Mouse (Mus musculus): ENCODE measurements around the gene Bcr. TPM values are rescaled to one million over a fixed set of nuclear protein-coding genes. Genes with fewer than 3 reads are reported as not detected.

Gene Bcr
- polyA plus RNA-seq (2015; fragmentation: Nextera tagmentation; extraction: Ambion mirVana), result 14.0 and 16.5 TPM in 2 replicates

DNA sequence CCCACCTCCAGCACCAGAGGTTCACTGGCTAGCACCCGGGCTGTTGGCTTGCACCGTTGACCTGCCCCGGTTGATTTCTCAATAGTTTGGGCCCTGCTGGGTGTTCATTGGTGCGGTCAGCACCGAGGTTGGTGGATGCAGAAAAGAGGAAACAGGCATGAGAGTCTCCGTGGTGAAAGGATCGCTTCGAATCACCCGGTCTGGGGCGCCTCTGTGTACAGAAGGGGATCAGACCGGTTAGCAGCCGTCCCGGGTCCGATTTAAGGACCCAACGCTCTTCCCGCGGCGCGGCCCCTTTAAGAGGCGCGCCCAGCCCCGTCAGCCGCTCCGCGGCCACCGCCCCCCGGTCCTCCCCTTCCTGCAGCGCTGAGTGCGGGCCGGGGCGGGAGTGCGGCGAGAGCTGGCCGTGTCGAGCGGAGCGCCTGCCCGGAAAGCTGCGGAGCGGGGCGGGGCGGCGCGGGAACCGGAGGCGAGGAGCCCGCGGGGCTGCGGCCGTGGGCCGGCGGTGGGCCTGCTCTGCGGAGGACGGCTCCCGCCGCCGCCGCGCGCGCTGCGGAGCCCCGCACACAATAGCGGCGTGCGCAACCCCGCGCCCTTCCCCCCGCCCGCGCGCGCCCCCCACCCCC, at the start of gene Bcr:
TSS of gene Bcr (plus strand) at position 376 of the 626 bp plus-strand sequence.
- Histone ChIP-seq H3K4me3 (peak within 1 kb of the TSS; percentile 64), H3K27ac (replicated peaks) (peak within 1 kb of the TSS; percentile 94), H3K9ac (peak within 1 kb of the TSS; percentile 86), H3K27me3 (no peaks in the 10 kb centered on the region), H3K4me2 (peak within 1 kb of the TSS; percentile 92), H3K36me3 (no peaks in the 10 kb centered on the region), H3K9me3 (no peaks in the 10 kb centered on the region), H3K4me1 (replicated peaks) (peaks cover 71% of the 10 kb centered on the region)
- ATAC-seq (ENCODE audit: low FRiP score, low read depth), result peak; percentile 88
- under 1% methylated on average over 50 of the region's 73 CpGs for WGBS

DNA sequence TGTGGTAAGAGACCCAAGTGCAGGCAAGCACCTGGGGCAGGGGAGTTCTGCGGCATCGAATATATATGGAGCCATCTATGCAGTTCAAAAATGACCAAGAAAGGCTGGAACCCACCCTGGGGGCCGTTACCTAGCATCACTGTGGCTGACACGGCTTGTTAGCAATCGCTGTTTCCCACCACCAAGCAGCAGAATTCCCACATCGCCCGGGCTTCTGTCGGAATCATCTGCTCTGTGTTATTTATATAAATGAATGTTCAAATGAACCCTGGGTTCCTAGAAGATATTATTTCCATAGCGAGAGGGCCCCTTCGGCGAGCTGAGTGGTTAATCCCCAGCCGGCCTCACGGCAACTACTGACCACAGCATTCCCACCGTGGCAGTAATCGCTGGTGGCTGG, 49.7 kb upstream of the Bcr start:
- Histone ChIP-seq H3K4me3 (no peak overlapping the region), H3K9ac (no peak overlapping the region), H3K9me3 (no peaks in the 10 kb centered on the region), H3K4me1 (replicated peaks) (peaks cover 31% of the 10 kb centered on the region), H3K4me2 (no peak overlapping the region), H3K27me3 (no peaks in the 10 kb centered on the region), H3K27ac (replicated peaks) (no peak overlapping the region), H3K36me3 (no peaks in the 10 kb centered on the region)
- WGBS, result 81% methylated on average over 15 of the region's 15 CpGs
- ATAC-seq (ENCODE audit: low FRiP score, low read depth), result no peak

DNA sequence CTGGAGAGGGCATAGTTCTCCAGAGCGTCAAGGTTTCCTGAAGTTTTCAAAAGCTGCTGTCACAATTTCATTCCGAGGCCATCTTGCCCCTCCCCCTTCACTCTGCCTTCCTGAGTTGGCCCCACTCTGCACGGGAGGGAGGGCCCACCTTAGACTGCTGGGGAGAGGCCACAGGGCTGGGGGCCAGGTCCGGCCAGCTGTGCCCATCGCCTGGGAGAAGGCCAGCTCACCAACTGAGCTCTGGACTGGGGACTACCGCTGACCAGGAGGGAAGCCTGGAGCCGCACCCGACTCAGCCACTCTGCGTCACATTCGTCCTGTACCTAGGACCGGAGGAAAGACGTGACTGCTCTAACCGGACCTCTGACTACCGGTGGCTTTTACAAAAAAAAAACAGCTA, 44.9 kb upstream of the Bcr start:
- H3K27ac ChIP-seq (replicated peaks), result no peak overlapping the region
- no peak overlapping the region for H3K4me2 ChIP-seq
- no peak for ATAC-seq (ENCODE audit: low FRiP score, low read depth)
- H3K4me3 ChIP-seq, result no peak overlapping the region
- H3K9ac ChIP-seq, result no peak overlapping the region
- 62% methylated on average over 14 of the region's 14 CpGs for WGBS
- H3K9me3 ChIP-seq, result no peaks in the 10 kb centered on the region
- peaks cover 13% of the 10 kb centered on the region; the same call in 1 of the 2 replicates for H3K4me1 ChIP-seq (replicated peaks)
- peaks cover 5% of the 10 kb centered on the region; the same call in 1 of the 2 replicates for H3K36me3 ChIP-seq
- H3K27me3 ChIP-seq, result no peaks in the 10 kb centered on the region

DNA sequence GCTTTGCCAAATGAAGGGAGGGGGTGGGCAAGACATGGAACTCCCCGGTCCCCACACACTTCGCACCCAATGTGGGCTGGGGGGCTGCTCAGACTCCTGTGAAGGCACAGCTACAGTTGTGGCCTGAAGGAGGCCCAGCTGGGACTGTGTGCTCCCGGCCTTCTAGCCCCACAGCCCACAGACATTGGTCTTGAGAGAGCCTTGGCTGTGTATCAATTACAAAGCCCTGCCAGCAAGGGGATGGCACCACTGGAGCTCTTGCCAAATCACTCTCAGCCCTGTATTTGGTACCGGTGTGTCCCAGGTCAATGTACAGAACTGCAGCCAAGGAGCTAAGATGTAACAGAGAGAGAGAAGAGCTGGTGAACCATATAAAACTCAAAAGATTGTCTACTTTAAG, 43.9 kb upstream of the Bcr start:
- Histone ChIP-seq H3K27ac (replicated peaks) (no peak overlapping the region), H3K9me3 (no peaks in the 10 kb centered on the region), H3K4me2 (no peak overlapping the region), H3K9ac (no peak overlapping the region), H3K4me1 (replicated peaks) (0 out of 2 replicates have a peak, but pooled peaks cover 4% of the 10 kb centered on the region), H3K27me3 (no peaks in the 10 kb centered on the region), H3K4me3 (no peak overlapping the region), H3K36me3 (peaks cover 5% of the 10 kb centered on the region; the same call in 1 of the 2 replicates)
- no peak for ATAC-seq (ENCODE audit: low FRiP score, low read depth)
- WGBS, result 64% methylated on average over 4 of the region's 4 CpGs

DNA sequence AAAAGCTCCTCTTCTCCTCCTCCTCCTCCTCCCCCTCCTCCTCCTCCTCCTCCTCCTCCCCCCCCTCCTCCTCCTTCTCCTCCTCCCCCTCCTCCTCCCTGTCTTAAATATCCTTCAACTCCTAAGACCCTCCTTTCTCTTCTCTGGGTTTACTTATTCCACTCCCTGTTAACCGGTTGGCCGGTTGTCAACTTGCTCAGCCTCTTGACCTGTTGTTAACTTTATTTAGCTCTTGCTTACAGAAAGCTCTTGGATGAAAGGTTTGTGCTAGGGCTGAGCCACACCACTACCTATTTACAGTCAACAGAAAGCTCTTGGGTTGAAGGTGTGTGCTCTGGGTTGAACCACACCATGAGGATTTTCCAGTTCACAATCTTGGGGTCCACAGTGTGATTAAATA, 40.1 kb upstream of the Bcr start:
- 73% methylated on average over 2 of the region's 2 CpGs for WGBS

DNA sequence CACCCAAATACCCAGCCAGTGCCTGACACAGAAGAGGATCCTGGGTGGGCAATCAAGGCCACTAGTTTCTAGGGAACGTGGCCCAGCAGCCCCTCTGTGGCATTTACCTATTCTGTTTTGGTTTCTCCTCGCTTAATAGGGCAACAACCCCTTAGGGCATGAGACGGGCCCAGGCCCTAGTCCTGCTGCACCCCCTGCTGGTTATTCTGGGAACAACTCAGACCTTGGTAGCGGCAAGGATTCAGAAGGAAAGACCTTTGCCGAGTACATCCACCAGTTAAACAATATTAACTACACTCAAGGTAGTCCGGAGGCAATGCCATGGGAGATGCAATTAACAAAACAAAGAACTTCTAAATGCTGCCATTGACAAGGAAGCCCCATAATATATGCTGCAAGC, 39.3 kb upstream of the Bcr start:
- Histone ChIP-seq H3K36me3 (peaks cover 5% of the 10 kb centered on the region; the same call in 1 of the 2 replicates), H3K27me3 (no peaks in the 10 kb centered on the region), H3K4me3 (no peak overlapping the region), H3K27ac (replicated peaks) (no peak overlapping the region), H3K9ac (no peak overlapping the region), H3K9me3 (no peaks in the 10 kb centered on the region), H3K4me2 (no peak overlapping the region), H3K4me1 (replicated peaks) (no peaks in the 10 kb centered on the region)
- 13% methylated on average over 6 of the region's 6 CpGs for WGBS
- 0 out of 2 replicates have a peak, but pooled peaks have one; percentile 40 for ATAC-seq (ENCODE audit: low FRiP score, low read depth)

More for the DNA sequence above, 40.1 kb upstream of the Bcr start:
- no peak overlapping the region for H3K9ac ChIP-seq
- peaks cover 5% of the 10 kb centered on the region; the same call in 1 of the 2 replicates for H3K36me3 ChIP-seq
- no peak overlapping the region for H3K27ac ChIP-seq (replicated peaks)
- H3K4me3 ChIP-seq, result no peak overlapping the region
- H3K9me3 ChIP-seq, result no peaks in the 10 kb centered on the region
- H3K4me1 ChIP-seq (replicated peaks), result 0 out of 2 replicates have a peak, but pooled peaks cover 2% of the 10 kb centered on the region
- H3K27me3 ChIP-seq, result no peaks in the 10 kb centered on the region
- no peak for ATAC-seq (ENCODE audit: low FRiP score, low read depth)
- no peak overlapping the region for H3K4me2 ChIP-seq

DNA sequence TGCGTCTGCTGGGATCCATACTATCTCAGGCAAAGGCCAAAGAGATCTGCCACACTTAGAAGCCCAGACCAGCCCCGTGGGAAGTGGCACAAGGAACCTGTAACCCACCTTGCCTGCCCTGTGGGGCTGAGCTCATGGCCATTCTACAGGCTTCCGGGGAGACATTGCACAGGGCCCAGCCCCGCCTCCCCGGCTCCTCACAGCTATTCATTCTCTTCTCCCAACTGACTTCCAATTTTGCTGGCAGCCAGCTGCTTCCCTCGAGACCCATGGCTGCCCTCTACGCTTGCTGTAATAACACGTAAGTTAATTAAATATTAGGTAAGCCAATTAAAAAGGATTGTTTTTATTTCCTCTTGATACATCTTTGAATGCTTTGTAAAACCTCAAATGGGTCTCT, 33.9 kb upstream of the Bcr start:
- Histone ChIP-seq H3K4me3 (no peak overlapping the region), H3K36me3 (no peaks in the 10 kb centered on the region), H3K9me3 (no peaks in the 10 kb centered on the region), H3K9ac (no peak overlapping the region), H3K4me2 (no peak overlapping the region), H3K4me1 (replicated peaks) (peaks cover 4% of the 10 kb centered on the region; the same call in 1 of the 2 replicates), H3K27me3 (no peaks in the 10 kb centered on the region), H3K27ac (replicated peaks) (no peak overlapping the region)
- ATAC-seq (ENCODE audit: low FRiP score, low read depth), result no peak
- 38% methylated on average over 8 of the region's 8 CpGs for WGBS

DNA sequence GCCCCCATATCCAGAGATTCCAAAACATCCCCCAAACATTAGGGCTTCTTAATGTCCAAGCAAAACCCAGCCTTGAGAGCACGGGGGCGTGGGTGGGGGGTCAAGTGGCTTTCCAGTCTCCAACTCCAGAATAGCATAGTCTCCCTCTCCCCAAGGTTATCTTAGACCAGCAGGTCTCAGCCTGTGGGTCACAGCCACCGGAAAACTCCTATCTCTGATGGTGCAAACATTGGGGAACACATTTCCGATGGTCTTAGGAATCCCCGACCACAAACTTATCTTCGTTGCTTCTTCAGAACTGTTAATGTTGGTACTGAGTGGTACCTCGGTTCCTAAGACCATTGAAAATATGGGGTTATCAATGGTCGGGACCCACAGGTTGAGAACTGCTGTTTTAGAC, 31.6 kb upstream of the Bcr start:
- ATAC-seq (ENCODE audit: low FRiP score, low read depth), result no peak
- Histone ChIP-seq H3K36me3 (no peaks in the 10 kb centered on the region), H3K27ac (replicated peaks) (no peak overlapping the region), H3K9ac (no peak overlapping the region), H3K4me2 (no peak overlapping the region), H3K4me3 (no peak overlapping the region), H3K27me3 (no peaks in the 10 kb centered on the region), H3K4me1 (replicated peaks) (peaks cover 20% of the 10 kb centered on the region), H3K9me3 (no peaks in the 10 kb centered on the region)
- 91% methylated on average over 8 of the region's 8 CpGs for WGBS

DNA sequence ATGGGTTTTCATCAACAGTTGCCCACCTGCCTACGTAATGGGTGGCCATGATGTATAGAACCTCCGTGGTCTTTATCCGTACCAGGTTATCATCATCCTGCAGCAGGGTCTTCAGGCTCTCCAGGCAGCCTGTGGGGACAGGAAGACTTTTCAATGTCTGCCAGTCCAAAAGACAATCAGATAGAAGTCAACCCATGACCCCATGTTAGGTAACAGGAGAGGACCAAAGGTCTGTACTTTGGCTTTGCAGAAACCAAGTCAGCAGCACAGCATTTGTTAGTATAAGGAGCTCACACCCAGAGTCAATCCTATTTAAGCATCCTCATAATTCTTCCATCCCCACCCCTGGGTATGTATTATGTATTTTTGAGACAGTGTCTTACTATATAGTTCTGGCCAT, 30.7 kb upstream of the Bcr start:
- peaks cover 20% of the 10 kb centered on the region for H3K4me1 ChIP-seq (replicated peaks)
- no peak overlapping the region for H3K27ac ChIP-seq (replicated peaks)
- no peaks in the 10 kb centered on the region for H3K9me3 ChIP-seq
- no peaks in the 10 kb centered on the region for H3K27me3 ChIP-seq
- ATAC-seq (ENCODE audit: low FRiP score, low read depth), result no peak
- H3K4me2 ChIP-seq, result no peak overlapping the region
- H3K4me3 ChIP-seq, result no peak overlapping the region
- H3K36me3 ChIP-seq, result no peaks in the 10 kb centered on the region
- no peak overlapping the region for H3K9ac ChIP-seq
- 95% methylated on average over 3 of the region's 3 CpGs for WGBS

DNA sequence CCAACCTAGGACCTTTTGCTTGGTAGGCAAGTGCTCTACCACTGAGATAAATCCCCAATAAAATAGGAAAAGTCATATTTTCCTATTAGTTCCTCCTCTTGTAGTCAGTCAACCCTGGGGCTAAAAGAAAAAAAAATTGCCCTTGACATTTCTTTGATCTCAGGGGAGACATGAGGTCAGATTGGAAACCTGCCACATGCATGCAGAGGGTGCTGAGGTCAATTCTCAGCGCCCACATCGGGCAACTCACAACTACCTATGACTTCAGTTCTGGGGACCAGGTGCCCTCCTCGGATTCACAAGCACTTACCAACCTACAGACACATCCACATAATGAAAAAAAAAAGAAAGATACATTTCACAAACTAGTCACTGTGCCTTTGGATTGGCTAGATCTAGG, 30.2 kb upstream of the Bcr start:
- no peak overlapping the region for H3K4me3 ChIP-seq
- H3K27ac ChIP-seq (replicated peaks), result no peak overlapping the region
- H3K9ac ChIP-seq, result no peak overlapping the region
- H3K4me1 ChIP-seq (replicated peaks), result peaks cover 20% of the 10 kb centered on the region
- no peaks in the 10 kb centered on the region for H3K36me3 ChIP-seq
- no peak for ATAC-seq (ENCODE audit: low FRiP score, low read depth)
- no peak overlapping the region for H3K4me2 ChIP-seq
- no peaks in the 10 kb centered on the region for H3K27me3 ChIP-seq
- 84% methylated on average over 3 of the region's 3 CpGs for WGBS
- H3K9me3 ChIP-seq, result no peaks in the 10 kb centered on the region

DNA sequence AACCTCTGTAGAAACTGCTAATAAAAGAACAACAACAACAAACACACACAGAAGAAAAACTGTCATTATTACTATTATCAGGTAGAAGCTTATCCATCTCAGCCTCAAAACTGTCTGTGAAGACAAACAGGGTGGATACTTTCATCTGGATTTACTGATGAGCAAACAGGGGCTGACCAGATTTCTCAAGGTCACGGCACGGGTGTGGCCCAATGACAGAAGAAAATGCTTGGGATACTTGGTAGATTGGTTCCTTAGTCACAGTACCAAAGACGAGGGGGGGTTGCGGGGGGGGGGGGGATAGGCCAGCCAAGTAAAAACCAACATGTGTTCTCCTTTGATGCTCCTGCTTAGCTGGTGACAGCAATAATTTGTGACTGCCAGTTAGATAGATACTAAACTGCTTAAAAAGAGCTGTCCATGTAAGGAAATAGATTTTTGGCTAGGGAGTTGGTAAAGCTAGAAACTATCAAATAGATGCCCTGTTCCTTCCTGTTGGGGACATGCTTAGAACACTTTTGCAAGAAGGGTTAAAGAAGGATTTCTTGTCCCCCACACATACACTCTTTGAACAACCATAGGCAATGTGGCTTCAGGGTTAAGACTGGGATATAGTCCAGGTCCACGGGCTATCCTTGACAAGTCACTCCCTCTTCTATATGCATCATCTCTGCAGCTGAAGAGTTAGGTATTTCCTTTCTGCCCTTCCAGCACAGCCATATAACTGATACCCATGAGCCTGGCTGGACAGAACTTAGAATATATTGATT, 28.9 kb upstream of the Bcr start:
- Histone ChIP-seq H3K9me3 (no peaks in the 10 kb centered on the region), H3K9ac (no peak overlapping the region), H3K4me2 (no peak overlapping the region), H3K27me3 (no peaks in the 10 kb centered on the region), H3K4me3 (no peak overlapping the region), H3K36me3 (no peaks in the 10 kb centered on the region), H3K4me1 (replicated peaks) (peaks cover 26% of the 10 kb centered on the region), H3K27ac (replicated peaks) (no peak overlapping the region)
- 65% methylated on average over 5 of the region's 5 CpGs for WGBS
- ATAC-seq (ENCODE audit: low FRiP score, low read depth), result no peak

DNA sequence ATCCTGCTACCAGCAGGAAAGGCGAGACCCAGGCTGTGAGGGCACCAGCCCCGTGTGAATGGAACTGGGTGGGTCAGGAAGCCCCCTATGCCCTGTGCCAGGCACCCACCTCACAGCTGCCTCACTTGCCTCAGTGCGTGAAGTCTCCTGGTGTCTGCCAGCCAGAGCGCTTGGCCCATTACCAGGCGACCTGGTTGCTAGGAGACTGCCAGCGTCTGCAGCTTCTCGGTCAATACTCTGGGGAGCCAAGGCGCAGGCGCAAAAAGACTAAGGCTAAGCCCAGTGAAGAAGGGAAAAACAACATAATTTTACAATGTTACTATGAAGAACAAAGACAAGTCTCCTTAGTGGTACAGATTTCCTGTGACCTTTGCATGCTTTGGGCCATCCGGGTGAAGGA, 28.0 kb upstream of the Bcr start, which contains the start of gene Rsph14:
TSS of gene Rsph14 (minus strand) at position 192 of the 400 bp plus-strand sequence.
- H3K36me3 ChIP-seq, result no peaks in the 10 kb centered on the region
- H3K4me3 ChIP-seq, result peak within 1 kb of the TSS; percentile 12; the same call in 1 of the 2 replicates
- H3K27ac ChIP-seq (replicated peaks), result peak within 1 kb of the TSS; percentile 70
- H3K4me1 ChIP-seq (replicated peaks), result peaks cover 34% of the 10 kb centered on the region
- peak within 1 kb of the TSS; percentile 49 for H3K4me2 ChIP-seq
- ATAC-seq (ENCODE audit: low FRiP score, low read depth), result peak; percentile 55
- H3K9ac ChIP-seq, result no peak within 1 kb of the TSS
- 11% methylated on average over 10 of the region's 10 CpGs for WGBS
- H3K27me3 ChIP-seq, result no peaks in the 10 kb centered on the region
- H3K9me3 ChIP-seq, result no peaks in the 10 kb centered on the region
